Mouse (Mus musculus): Measurements from ENCODE around the gene Gm10722.
"Not testable (repeated sequence)": the region's sequence is repeated elsewhere in the genome, so short reads cannot be mapped to it uniquely, and the experiment has no call there.

Gene Gm10722

GRCm38 (mm10) chr9:3024912-3025467 lies 24.3 kb downstream of the Gm10722 start, which contains the start of gene Gm10717:
Gene Gm10717 (plus strand): TSS chr9:3025417.
- intact Hi-C loops (cut with DNase I), result not testable (repeated sequence)

- intact Hi-C loops (cut with DNase I), result not testable (repeated sequence)
Observed at GRCm38 (mm10) chr9:3025653-3026052, 24.9 kb downstream of the Gm10722 start.

- intact Hi-C loops (cut with DNase I), result not testable (repeated sequence)
Observed at GRCm38 (mm10) chr9:3026136-3026535, 25.4 kb downstream of the Gm10722 start.

- intact Hi-C loops (cut with DNase I), result not testable (repeated sequence)
Observed at GRCm38 (mm10) chr9:3026741-3027140, 26.0 kb downstream of the Gm10722 start.

GRCm38 (mm10) chr9:3027200-3027599 lies 26.5 kb downstream of the Gm10722 start:
- intact Hi-C loops (cut with DNase I), result not testable (repeated sequence)

- intact Hi-C loops (cut with DNase I), result not testable (repeated sequence)
Observed at GRCm38 (mm10) chr9:3029276-3030000, 28.7 kb downstream of the Gm10722 start.

GRCm38 (mm10) chr9:3030677-3031318 lies 30.1 kb downstream of the Gm10722 start:
- intact Hi-C loops (cut with DNase I), result not testable (repeated sequence)

- intact Hi-C loops (cut with DNase I), result not testable (repeated sequence)
Observed at GRCm38 (mm10) chr9:3034299-3034698, 33.6 kb downstream of the Gm10722 start, which contains the start of gene Gm17535. Gene Gm17535 (plus strand): TSS chr9:3034599.

GRCm38 (mm10) chr9:3036577-3036976 lies 35.9 kb downstream of the Gm10722 start, which contains the start of gene Gm10715:
Gene Gm10715 (plus strand): TSS chr9:3036877.
- intact Hi-C loops (cut with DNase I), result not testable (repeated sequence)

- intact Hi-C loops (cut with DNase I), result not testable (repeated sequence)
Observed at GRCm38 (mm10) chr9:3038161-3038560, 37.4 kb downstream of the Gm10722 start.

Small RNA genes lying within 50 kb of the gene (microRNA-seq; reads per million reads assigned to microRNA genes)
- 0 to 0.12 reads per million in 2 experiments for gene Mir101c
